In the genomic region with DNA sequence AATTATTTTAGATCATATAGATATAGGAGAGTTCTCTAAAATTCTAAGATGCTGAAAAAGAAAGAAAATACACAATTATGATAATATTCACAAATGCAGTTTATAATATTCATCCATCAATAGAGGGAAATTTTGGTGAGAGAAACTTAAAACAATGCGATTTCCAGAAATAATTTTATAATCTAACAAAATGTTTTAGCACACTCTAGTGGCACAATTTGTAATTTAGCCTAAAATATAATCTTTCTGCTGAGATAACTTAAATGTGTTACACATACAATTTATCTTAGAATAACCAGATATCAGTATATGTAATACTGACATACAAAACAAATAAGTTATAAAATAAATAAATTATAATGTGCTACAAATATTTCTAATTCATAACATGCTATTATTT, we compare ENCODE assay signal across 10 mouse cellular contexts.
"Had no signal": no experiment of that assay in that cellular context is flagged by ENCODE, and none has a peak within 500 bp of the region (broad histone marks: within the 10 kb centered on the region; RNA-seq: fewer than 3 reads in every experiment).

No protein-coding gene starts in this region.

- ATAC-seq: liver, embryonic 12.5 days; midbrain, embryonic 13.5 days had no signal

- H3K4me2 ChIP-seq: limb, embryonic 15.5 days; liver, embryonic 12.5 days; lung, embryonic 15.5 days; midbrain, embryonic 13.5 days had no signal

- H3K4me3 ChIP-seq: limb, embryonic 15.5 days; liver, embryonic 12.5 days; lung, embryonic 15.5 days; midbrain, embryonic 13.5 days had no signal

- H3K9me3 ChIP-seq: limb, embryonic 15.5 days; liver, embryonic 12.5 days; lung, embryonic 15.5 days; midbrain, embryonic 13.5 days had no signal

- H3K27me3 ChIP-seq: limb, embryonic 15.5 days; liver, embryonic 12.5 days; lung, embryonic 15.5 days; midbrain, embryonic 13.5 days had no signal

- DNase-seq: kidney, adult 11 months; kidney, postnatal 25 days; layer of hippocampus, adult 9-11 months; lung, postnatal 14 days; right cerebral cortex, postnatal 25 days; thymus, postnatal 4 days had no signal

- H3K36me3 ChIP-seq: limb, embryonic 15.5 days; liver, embryonic 12.5 days; lung, embryonic 15.5 days; midbrain, embryonic 13.5 days had no signal

- H3K27ac ChIP-seq: limb, embryonic 15.5 days; liver, embryonic 12.5 days; lung, embryonic 15.5 days; midbrain, embryonic 13.5 days had no signal

- H3K9ac ChIP-seq: limb, embryonic 15.5 days; liver, embryonic 12.5 days; lung, embryonic 15.5 days; midbrain, embryonic 13.5 days had no signal

- H3K4me1 ChIP-seq: limb, embryonic 15.5 days; liver, embryonic 12.5 days; lung, embryonic 15.5 days; midbrain, embryonic 13.5 days had no signal
